Mouse (Mus musculus): ENCODE measurements around the gene Zfp111. TPM values are rescaled to one million over a fixed set of nuclear protein-coding genes. Genes with fewer than 3 reads are reported as not detected.

The Zfp111 gene
- 10 to 100 TPM in 1 of 2 experiments, 1 to 10 TPM in 1; 8.7 to 12.2 TPM for total RNA-seq (2021)
- long read RNA-seq, experiment 1, full-length matches to known transcripts, result 2 of 3 reads
- long read RNA-seq, experiment 1, partial matches to known transcripts, result 0 of 3 reads
- long read RNA-seq, experiment 1, other reads (novel, unspliced or antisense), result 1 of 3 reads
- long read RNA-seq, experiment 2, full-length matches to known transcripts, result 1 of 2 reads
- long read RNA-seq, experiment 2, partial matches to known transcripts, result 0 of 2 reads
- long read RNA-seq, experiment 2, other reads (novel, unspliced or antisense), result 1 of 2 reads

DNA sequence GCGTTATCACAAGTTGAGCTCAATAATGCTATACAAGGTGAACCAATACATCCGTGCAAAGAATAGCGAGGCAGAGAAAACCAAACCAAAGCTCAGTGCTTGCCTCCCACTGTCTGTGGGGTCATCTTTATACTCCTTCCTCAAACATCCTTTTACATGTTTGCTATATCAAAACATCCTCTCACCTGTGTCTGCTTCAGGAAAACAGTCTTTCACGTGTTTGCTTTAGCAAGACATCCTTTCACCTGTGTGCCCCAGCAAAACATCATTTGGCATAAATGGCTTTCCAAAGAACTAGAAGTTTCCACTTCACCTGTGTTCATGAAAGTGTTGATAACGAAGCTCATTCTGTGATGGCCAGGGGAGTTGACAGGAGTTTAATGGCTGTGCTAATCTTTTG is at the start of gene Zfp111:
Gene Zfp111, minus strand, starts transcription at position 101 of the 400 bp plus-strand sequence.
- DNase-seq (ENCODE audit: low spot score in 2 of 2), result no peak
- intact Hi-C loops (cut with DNase I), result no loop called here

DNA sequence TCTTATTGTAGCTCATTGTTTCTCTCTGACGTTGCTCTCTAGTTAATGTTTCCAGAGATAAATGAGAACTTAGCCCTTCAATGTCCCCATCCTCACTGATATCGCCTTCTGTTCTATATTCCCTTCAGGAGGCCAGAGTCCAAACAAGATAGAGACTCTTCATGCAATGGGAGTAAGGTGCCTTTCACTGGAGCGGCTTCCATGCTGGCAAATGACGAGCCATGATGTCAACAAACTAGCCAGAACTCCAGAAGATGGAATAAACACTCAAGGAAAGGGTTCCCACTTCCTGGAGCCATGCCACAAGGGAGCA is 48.7 kb upstream of the Zfp111 start:
- DNase-seq (ENCODE audit: low spot score in 2 of 2), result no peak
- intact Hi-C loops (cut with DNase I), result loop anchor here (5.0 kb wide), 1 partner anchor 128 kb away; the partner anchor contains the start of gene Zfp235

- no peak for DNase-seq (ENCODE audit: low spot score in 2 of 2)
- intact Hi-C loops (cut with DNase I), result loop anchor here (5.0 kb wide), 1 partner anchor 127 kb away; the partner anchor contains the start of gene Zfp235
Measured at GRCm38 (mm10) chr7:24259306-24259999, 48.2 kb upstream of the Zfp111 start.

GRCm38 (mm10) chr7:24254633-24255474 is 43.6 kb upstream of the Zfp111 start, which contains the start of gene Zfp108:
TSS of gene Zfp108 (plus strand) at chr7:24254794.
- DNase-seq (ENCODE audit: low spot score in 2 of 2), result peak; percentile 86 to 91
- intact Hi-C loops (cut with DNase I), result loop anchor here (2.0 to 5.0 kb wide), 3 partner anchors 46 to 123 kb away; partner anchors contain the start of genes Zfp235 and Zfp61

DNA sequence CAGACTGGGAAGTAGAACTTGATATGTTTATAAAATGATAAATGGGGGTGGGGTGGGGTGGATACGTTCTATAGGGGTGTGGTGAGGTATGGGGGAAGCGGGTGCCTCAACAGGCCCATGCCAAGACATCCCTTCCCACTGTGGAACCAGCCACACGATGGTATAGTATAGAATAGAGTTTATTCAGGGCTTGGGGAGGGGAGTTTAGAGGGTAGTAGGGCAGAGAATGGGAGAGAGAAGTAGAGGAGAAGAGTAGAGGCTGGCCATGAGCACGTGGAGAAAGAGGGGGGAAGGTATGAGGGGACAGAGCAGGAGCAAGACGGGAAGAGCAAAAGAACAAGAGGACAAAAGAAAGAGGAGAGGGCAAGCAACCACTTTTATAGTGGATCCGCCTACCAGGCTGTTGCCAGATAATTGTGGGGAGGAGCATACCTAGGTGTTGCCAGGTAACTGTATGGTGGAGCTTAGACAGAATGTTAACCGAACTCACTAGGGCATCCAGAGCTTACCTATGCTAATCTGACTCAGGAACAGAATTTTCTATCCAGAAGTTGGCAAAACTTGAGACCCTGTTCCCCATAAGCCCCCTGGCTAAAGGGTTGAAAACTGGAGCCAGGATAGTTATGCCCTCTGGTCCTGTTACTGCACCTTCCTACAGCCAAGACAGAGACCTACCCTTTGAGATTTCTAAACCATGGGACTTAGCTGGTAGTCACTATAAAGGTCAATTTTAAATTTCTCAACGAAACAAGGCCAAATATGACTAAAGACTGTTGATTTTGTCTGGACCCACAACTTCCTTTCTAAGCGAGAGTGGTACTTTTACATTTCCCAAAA is 42.8 kb upstream of the Zfp111 start:
- intact Hi-C loops (cut with DNase I), result loop anchor here (2.0 to 5.0 kb wide), 2 partner anchors 47 kb away; partner anchors contain the start of gene Zfp61
- no peak for DNase-seq (ENCODE audit: low spot score in 2 of 2)

GRCm38 (mm10) chr7:24237040-24237791 is 26.0 kb upstream of the Zfp111 start, which contains the start of gene Zfp109:
TSS of gene Zfp109 (minus strand) at chr7:24237560.
- peak; percentile 45 to 73 for DNase-seq (ENCODE audit: low spot score in 2 of 2)
- intact Hi-C loops (cut with DNase I), result no loop called here

- intact Hi-C loops (cut with DNase I), result no loop called here
- DNase-seq (ENCODE audit: low spot score in 2 of 2), result no peak
Measured at GRCm38 (mm10) chr7:24210296-24210695, 947 bp downstream of the Zfp111 start.

DNA sequence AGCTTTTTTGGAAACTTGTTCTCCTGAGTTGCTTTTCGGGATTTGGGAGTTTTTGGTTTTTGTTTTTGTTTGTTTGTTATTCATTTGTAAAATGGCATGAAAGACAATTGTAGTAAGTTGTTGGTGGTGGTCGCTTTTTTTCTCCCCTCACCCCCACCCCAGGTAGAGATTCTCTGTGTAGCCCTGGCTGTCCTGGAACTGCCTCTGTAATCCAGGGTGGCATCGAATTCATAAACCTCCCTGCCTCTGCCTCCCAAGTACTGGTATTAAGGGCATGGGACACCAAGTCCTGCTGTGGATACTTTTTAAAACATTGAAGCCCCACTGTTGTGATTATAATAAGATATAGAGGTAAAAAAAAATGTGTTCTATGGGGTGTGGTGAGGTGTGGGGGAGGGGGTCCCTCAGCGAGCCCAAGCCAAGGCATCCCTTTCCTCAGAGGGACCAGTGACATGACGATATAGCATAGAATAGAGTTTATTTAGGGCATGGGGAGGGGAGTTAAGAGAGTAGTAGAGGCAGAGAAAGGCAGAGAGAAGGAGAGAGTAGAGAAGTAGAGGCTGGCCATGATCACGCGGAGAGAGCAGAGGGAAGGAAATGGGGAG is 2.9 kb downstream of the Zfp111 start:
- no peak for DNase-seq (ENCODE audit: low spot score in 2 of 2)
- intact Hi-C loops (cut with DNase I), result loop anchor here (5.0 kb wide), 1 partner anchor 44 kb away; the partner anchor contains the start of gene Zfp108

DNA sequence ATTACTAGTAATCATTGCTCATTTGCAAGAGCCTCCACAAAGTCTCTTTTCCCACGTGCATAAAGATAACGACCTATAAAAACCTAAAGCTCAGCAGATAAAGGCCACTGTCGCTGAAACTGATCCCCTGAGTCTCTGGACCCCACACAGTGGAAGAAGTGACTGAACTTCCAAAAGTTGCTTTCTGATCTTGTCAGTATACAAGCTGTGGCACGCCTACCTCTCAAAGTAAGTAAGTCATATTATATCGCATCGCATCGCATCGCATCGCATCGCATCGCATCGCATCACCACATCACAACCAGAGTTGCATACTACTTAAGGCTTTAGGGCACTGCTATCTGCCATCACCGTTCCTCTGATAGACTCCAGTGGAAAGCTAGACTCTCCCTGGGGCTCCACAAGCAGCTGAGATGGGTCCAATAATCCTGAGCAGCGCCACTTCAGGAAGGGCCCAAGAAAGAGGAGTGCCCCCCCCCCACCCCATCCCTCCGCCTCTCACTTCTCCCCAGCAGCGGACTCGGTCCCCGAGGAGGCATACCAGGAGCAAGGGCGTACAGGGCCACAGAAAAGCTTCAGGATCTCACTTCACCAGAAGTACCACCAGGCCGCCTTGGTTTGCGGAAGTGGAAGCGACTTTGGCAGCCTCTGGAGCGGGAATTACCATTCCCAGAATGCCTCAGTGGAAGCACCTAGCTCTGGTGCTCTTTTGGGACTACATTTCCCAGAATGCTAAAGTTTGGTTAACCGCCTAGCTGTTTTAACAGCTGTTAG is 3.6 kb downstream of the Zfp111 start:
- peak; percentile 72 to 77 for DNase-seq (ENCODE audit: low spot score in 2 of 2)
- intact Hi-C loops (cut with DNase I), result loop anchor here (5.0 kb wide), 1 partner anchor 45 kb away; the partner anchor contains the start of gene Zfp108

DNA sequence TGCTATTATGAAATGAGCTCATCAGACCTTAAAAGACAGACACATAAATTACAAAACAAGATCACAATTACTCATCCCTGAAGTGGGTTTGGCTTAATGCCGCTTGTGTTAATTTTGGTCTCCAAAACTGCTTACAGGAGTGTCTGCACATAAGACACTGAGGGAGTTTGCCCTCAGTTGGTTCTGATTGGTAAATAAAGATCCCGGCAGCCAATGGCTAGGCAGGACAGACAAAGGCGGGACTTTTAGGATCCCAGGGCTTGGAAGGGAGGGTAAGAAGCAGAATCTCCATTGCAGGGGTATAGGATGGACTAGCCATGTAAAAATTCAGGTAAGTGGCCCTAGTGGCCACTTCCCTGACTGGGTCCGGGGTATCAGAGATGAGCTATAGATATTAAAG is 14.3 kb downstream of the Zfp111 start:
- DNase-seq (ENCODE audit: low spot score in 2 of 2), result no peak
- intact Hi-C loops (cut with DNase I), result no loop called here

- DNase-seq (ENCODE audit: low spot score in 2 of 2), result no peak
- intact Hi-C loops (cut with DNase I), result no loop called here
Measured at GRCm38 (mm10) chr7:24193157-24193556, 18.1 kb downstream of the Zfp111 start.

GRCm38 (mm10) chr7:24191361-24191760 is 19.9 kb downstream of the Zfp111 start:
- DNase-seq (ENCODE audit: low spot score in 2 of 2), result no peak
- intact Hi-C loops (cut with DNase I), result no loop called here

- DNase-seq (ENCODE audit: low spot score in 2 of 2), result no peak
- intact Hi-C loops (cut with DNase I), result no loop called here
Measured at GRCm38 (mm10) chr7:24189571-24189944, 21.7 kb downstream of the Zfp111 start.

DNA sequence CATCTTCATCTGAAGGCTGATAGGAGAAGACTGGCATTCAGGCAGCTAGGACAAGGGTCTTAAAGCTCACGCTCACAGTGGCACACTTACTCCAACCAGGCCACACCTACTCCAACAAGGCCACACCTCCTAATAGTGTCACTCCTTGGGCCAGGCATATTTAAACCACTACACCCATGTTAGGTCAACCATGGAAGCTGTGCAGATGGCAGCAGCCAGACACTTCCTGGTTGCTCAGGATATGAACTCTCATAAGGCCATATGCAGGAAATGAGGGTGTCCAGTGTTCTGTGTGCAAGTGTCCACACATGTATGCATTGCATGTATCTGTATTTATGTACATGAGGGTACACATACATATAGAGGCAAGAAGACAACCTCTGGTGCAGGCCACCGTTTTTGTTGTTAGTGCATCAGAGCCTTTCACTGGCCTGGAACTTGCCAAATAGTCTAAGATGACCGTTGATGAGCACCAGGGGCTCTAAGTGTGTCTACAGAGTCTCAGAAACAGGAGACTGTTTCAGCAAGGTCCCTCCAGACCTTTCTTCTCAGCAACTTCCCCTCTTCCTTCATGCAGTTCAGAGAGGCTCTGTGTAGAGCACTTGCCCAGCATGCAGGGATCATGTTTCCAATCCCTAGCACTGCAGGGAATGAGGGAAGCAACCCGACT is 22.2 kb downstream of the Zfp111 start:
- intact Hi-C loops (cut with DNase I), result no loop called here
- DNase-seq (ENCODE audit: low spot score in 2 of 2), result no peak

- no peak for DNase-seq (ENCODE audit: low spot score in 2 of 2)
- intact Hi-C loops (cut with DNase I), result no loop called here
Measured at GRCm38 (mm10) chr7:24187611-24188010, 23.6 kb downstream of the Zfp111 start.

DNA sequence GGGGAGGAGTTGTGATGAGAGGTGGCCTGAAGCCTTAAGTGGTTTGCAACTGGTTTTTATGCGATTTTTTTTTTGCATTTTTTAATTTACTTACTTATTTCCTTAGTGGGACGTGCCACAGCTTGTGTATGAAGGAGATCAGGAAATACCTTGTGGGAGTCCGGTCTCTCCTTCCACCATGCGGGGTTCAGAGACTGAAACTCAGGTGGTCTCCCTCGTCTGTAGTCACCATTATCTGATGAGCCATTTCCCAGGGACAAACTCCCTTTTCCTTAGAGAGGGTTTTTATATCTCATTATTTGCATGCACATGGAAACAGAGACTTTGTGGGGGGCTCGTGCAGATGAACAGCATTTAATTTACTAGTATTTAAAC is 35.9 kb downstream of the Zfp111 start:
- intact Hi-C loops (cut with DNase I), result loop anchor here (2.0 kb wide), 1 partner anchor 63 kb away; the partner anchor contains the start of gene Zfp112
- no peak for DNase-seq (ENCODE audit: low spot score in 2 of 2)
